Mouse (Mus musculus): ENCODE results near the gene Ears2.

The Ears2 gene

DNA sequence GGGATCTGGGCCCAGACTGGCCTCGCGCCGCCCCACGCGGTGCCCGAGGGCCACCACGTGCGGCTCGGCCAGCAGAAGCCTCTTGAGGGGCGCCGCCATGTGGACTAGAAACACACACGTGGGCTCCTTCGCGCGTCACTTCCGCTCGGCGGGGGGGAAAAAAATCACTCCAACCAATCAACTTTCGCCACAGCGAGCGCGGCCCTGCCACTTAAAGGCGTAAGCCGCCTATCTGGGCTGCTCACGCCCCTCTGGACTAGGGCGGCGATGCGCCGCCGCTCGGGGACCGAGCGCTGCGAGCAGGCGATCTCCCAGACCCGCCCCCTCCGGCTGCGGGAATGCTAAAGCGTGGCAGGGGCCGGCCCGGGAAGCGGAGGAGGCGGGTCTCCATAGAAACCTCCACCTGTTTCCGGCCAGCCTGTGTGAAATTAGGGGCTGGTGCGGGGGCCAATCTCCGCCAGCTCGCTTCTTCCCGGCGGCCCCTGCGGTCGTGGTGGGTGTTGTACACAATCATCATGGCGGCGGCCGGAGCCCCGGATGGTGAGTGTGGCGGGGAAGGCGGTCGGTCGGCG is at the start of gene Ears2, which contains the start of gene Ubfd1:
Gene Ears2, minus strand, starts transcription at position 319 of the 572 bp plus-strand sequence.
Gene Ubfd1, plus strand, starts transcription at position 231 of the 572 bp plus-strand sequence.
- peak; percentile 97 to 99 for DNase-seq (ENCODE audit: inconsistent age in 2 of 2, low spot score in 1 of 2)

- no peak for DNase-seq (ENCODE audit: inconsistent age in 2 of 2, low spot score in 1 of 2)
Observed at GRCm38 (mm10) chr7:122108206-122108605, 41.1 kb upstream of the Ears2 start.

GRCm38 (mm10) chr7:122101747-122102244 is 34.7 kb upstream of the Ears2 start, which contains the start of gene Ndufab1:
Gene Ndufab1 (minus strand): TSS chr7:122101886.
- DNase-seq (ENCODE audit: inconsistent age in 2 of 2, low spot score in 1 of 2), result peak; percentile 90 to 96

DNA sequence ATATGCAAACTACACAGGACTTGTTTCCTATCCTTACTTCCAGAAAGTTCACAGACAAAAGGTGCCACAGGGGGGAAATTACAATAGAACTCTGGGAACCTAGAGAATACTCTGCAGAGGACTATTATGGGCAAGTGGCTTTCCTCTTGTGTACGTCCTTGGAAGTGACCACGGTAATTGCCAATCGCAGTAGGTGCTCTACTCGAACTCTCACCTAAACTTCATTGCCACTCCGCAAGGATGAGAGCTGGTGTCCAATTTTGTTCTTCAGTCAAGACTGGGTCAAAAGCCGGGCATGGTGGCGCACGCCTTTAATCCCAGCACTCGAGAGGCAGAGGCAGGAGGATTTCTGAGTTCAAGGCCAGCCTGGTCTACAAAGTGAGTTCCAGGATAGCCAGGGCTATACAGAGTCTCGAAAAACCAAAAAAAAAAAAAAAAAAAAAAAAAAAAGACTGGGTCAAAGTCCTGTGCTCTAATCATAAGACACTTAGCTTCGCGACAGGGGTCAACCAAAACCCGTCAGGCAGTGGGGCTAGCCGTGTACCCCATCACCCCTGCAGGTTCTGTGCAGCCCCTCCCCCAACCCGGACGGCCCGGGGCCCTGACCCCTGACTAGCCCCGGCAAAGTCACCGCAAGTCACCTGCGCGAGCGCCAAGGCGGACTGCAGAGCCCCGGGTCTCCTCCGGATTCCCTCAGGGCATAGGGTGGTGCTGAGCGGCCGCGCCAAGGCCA is 34.1 kb upstream of the Ears2 start:
- peak in 1 of 2 experiments; percentile 61 for DNase-seq (ENCODE audit: inconsistent age in 2 of 2, low spot score in 1 of 2)

DNA sequence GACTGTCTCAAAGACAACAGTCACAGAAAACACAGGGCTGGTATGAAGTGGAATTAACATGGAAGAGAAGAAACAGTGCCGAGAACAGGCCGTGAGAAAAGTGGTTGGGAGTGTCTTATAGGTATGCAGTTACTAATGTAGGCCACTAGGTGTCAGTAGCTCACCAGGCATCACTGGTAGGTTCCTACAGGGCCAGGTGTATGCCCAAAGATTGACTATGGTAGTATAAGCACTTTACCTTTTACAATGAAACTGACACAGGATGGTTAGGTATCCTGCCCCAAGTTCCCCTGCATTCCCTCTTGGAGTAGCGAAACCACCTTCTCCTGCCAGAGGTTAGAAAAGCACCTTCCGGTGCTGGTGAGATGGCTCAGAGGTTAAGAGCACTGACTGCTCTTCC is 32.2 kb upstream of the Ears2 start:
- DNase-seq (ENCODE audit: inconsistent age in 2 of 2, low spot score in 1 of 2), result peak; percentile 31 to 75

DNA sequence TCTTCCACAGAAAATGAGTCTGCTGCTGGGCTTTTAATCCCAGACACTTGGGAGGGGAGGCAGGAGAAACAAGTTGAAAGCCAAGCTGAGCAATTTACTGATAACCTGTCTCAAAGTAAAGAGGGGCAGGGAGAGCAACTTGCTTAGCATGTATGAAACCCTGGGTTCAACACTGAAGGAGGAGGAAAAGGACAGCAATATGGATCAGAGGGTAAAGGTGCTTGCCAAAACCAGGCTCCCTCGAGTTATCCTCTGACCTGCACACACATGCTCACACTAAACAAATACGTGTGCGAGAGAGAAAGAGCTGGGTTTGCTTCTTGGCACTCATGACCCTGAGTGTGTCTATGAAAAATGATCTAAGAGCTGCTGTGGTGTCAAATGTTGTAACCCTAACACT is 30.9 kb upstream of the Ears2 start:
- DNase-seq (ENCODE audit: inconsistent age in 2 of 2, low spot score in 1 of 2), result no peak

GRCm38 (mm10) chr7:122094564-122095330 is 27.7 kb upstream of the Ears2 start:
- DNase-seq (ENCODE audit: inconsistent age in 2 of 2, low spot score in 1 of 2), result peak in 1 of 2 experiments; percentile 24

DNA sequence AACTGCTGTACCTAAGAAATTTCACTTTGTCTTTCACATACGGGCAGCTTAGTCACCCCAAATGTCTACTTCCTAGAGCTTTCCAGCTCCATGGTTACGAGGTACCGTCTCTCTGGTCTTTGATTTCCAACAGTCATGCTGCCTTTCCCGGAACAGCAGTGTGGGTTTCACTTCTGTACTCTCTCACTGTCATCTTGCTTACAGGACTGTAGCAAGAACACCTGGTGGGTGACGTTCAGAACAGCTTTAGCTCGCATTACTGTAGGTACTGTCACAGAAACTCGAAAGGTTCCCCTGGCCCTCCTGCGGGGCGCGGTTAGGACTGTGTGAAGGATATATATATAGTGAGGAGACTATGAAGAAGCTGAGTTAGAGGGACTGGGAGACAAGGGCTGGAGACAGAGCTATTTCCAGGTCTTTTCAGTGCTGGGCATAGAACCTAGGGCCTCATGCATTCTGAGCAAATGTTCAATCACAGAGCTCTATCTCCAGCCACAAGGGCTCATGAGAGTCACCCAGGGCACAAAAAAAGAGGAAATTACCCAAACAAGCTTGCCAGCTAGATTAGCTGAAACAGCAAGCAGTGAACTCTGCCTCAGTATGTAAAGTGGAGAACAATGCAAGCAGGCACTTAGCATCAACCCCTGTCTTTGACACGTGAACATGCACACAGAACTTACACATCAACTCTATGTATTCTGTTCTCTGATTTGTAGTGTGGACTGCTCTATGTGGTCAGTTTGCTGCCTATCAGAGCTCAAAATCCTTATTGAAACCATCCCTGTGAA is 20.3 kb upstream of the Ears2 start:
- DNase-seq (ENCODE audit: inconsistent age in 2 of 2, low spot score in 1 of 2), result peak in 1 of 2 experiments; percentile 35

DNA sequence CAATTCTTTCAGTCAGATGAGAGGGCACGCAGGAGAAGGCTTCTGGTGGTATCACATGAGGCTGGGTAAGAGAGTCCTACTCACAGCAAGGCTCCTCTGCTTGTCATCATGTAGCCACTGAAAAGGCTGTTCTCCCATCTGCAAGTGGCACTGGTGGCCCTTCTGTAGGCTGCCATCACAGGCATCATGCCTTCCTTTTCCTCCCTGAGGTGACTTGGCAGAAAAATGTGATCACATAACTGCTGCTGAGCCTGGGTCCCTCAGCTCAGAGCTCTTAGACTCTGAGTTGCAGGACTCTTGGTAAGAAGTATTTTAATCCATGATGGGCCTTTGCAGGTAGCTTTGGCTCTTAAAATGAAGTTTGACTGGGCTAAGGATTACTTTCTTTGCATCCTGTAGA is 14.0 kb upstream of the Ears2 start:
- no peak for DNase-seq (ENCODE audit: inconsistent age in 2 of 2, low spot score in 1 of 2)

- no peak for DNase-seq (ENCODE audit: inconsistent age in 2 of 2, low spot score in 1 of 2)
Observed at GRCm38 (mm10) chr7:122079798-122080554, 12.9 kb upstream of the Ears2 start.

DNA sequence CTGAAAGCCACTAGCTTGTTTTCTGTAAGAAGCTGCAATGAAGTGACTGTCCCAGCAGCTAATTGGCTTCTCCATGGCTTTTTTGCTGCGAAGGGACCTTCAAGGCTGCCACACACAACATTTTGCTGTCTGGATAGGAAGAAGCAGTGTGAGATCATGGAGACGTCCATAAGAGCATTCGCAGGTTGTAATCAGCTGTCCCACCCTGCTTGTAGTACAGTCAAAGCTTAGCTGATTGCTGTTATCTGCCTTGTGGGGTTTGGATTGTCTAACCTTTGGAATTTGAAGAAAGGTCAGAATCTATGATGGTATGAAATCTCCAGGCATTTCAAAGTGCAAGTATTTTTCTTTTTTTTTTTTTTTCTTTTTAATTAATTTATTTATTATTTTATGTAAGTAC is 7.3 kb upstream of the Ears2 start:
- no peak for DNase-seq (ENCODE audit: inconsistent age in 2 of 2, low spot score in 1 of 2)

DNA sequence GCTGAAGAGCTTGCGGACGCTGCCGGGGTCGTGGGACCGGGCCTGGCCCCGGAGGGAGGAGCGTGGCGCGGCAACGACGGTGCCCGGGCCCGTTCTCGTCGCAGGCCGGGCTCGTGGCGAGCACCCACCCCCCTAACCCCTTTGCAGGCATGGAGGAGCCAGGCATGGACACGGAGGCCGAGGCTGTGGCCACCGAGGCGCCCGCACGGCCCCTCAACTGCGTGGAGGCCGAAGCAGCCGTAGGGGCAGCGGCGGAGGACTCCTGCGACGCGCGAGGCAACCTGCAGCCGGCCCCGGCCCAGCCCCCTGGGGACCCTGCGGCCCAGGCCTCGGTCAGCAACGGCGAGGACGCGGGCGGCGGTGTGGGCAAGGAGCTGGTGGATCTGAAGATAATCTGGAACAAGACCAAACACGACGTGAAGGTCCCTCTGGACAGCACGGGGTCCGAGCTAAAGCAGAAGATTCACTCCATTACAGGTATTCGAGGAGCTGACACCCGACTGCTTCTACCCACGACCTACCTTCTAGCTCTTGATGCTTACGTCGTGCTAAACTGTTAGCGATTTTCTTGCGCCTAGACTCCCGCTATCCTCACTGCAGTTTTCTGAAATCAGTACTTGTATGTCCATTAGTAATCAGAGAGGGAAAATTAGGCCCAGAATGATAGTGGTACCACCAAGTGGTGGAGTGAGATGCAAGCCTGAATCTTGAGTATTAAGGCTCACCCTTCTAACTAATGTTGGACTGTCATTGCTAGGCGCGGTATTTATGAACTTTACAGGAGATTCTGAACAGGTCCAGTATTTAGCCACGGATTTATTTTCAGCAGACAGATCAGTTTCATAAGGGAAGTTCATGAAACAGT is 686 bp upstream of the Ears2 start:
- DNase-seq (ENCODE audit: inconsistent age in 2 of 2, low spot score in 1 of 2), result no peak

- no peak for DNase-seq (ENCODE audit: inconsistent age in 2 of 2, low spot score in 1 of 2)
Observed at GRCm38 (mm10) chr7:122066102-122066944, 740 bp downstream of the Ears2 start.

- DNase-seq (ENCODE audit: inconsistent age in 2 of 2, low spot score in 1 of 2), result no peak
Observed at GRCm38 (mm10) chr7:122065656-122066055, 1.4 kb downstream of the Ears2 start.

- no peak for DNase-seq (ENCODE audit: inconsistent age in 2 of 2, low spot score in 1 of 2)
Observed at GRCm38 (mm10) chr7:122056633-122057032, 10.4 kb downstream of the Ears2 start.

DNA sequence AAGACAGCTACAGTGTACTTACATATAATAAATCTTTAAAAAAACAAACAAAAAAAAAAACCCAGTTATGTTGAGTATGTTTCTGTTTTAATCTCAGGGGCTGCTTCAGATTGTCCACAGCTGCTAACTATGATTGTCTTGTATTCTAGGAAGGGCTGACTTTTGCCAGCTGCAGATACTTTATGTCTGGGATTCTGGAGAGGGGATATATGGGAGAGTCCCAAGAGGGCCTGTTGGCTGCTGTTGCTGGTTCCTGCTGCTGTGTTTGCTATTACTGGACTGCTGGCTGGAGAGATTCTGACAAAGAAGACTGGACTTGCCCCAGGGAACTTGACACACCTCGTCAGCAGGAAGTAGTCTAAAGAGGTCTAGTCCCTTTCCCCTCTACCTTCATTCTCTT is 16.2 kb downstream of the Ears2 start:
- no peak for DNase-seq (ENCODE audit: inconsistent age in 2 of 2, low spot score in 1 of 2)

GRCm38 (mm10) chr7:122048191-122048590 is 18.9 kb downstream of the Ears2 start:
- no peak for DNase-seq (ENCODE audit: inconsistent age in 2 of 2, low spot score in 1 of 2)

- no peak for DNase-seq (ENCODE audit: inconsistent age in 2 of 2, low spot score in 1 of 2)
Observed at GRCm38 (mm10) chr7:122046813-122047212, 20.2 kb downstream of the Ears2 start.
